8 mouse cellular contexts compared by ENCODE assay signal in the genomic region with DNA sequence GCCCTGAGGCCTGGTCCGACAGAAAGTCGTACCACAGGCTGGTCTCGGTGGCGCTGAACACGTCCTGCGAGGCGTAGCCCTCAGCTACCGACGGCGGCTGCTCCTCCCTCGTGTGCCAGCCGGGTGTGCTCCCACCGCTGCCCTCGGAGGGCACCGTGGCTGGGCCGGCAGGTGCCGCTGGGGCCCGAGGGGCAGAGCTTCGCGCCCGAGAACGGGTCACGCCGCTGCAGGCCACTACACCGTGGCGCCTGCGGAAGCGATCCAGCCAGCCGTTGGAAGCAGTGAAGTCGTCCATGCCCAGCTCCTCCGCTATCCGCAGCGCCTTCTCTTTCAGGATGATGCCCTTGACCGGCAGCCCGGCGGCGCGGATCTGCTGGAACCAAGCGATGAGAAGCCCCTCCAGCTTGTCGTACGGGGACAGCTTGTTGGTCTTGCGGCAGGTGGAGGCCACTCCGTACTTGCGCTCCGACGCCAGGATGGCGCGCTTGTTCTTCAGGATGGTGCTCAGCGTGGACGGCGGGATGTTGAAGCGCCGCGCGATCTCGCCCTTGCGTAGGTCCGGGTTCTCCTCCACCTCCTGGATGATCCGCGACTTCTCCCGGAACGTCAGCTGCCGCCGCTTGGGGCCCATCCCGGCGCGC. TPM values are rescaled to one million over a fixed set of nuclear protein-coding genes. Genes with fewer than 3 reads are reported as not detected.
DNase-seq lines count a peak whose midpoint lies in the region; ATAC-seq and TF ChIP-seq lines count a peak whose summit lies in the region.

No protein-coding gene starts in this region.

- H3K4me2 ChIP-seq in forebrain, embryonic 12.5 days, result peak overlapping the region; percentile 99
- H3K4me2 ChIP-seq in lung, embryonic 15.5 days, result peak overlapping the region; percentile 91

- peak; percentile 25 for ATAC-seq in forebrain, embryonic 12.5 days (ENCODE audit: low FRiP score)
- ATAC-seq in lung, embryonic 15.5 days (ENCODE audit: borderline replicate concordance, extremely low read depth, low FRiP score, low TSS enrichment), result peak; percentile 21; the same call in 1 of the 2 replicates
- ATAC-seq in neutrophil, adult 5-6 weeks (ENCODE audit: extremely low read depth, insufficient number of reproducible peaks, low FRiP score, poor library complexity, severe bottlenecking), result peak; percentile 11; the same call in 1 of the 2 replicates

- H3K4me1 ChIP-seq in E14TG2a.4 (replicated peaks; ENCODE audit: low read depth, low read length), result peaks cover 59% of the 10 kb centered on the region
- peaks cover 26% of the 10 kb centered on the region for H3K4me1 ChIP-seq in brown adipose tissue, adult 24 weeks (ENCODE audit: control insufficient read depth, insufficient read depth, insufficient read length, low read length)
- peaks cover 44% of the 10 kb centered on the region for H3K4me1 ChIP-seq in forebrain, embryonic 12.5 days
- H3K4me1 ChIP-seq in lung, embryonic 15.5 days, result peaks cover 42% of the 10 kb centered on the region

- intact Hi-C loops in heart, postnatal 10 days (cut with DNase I), result loop anchor here (2.0 kb wide), 1 partner anchor 19 kb away; a partner anchor contains a TSS

- peak; percentile 71 to 74 for DNase-seq in heart, postnatal 10 days
- DNase-seq in kidney, postnatal 4 days, result peak; percentile 70 to 84
- peak; percentile 65 for DNase-seq in testis, postnatal 14 days (ENCODE audit: low spot score)

- WGBS in forebrain, embryonic 12.5 days, result under 1% methylated on average over 65 of the region's 67 CpGs
- WGBS in lung, embryonic 15.5 days, result under 1% methylated on average over 63 of the region's 67 CpGs

- peak overlapping the region; percentile 92 for H3K4me3 ChIP-seq in E14TG2a.4 (replicated peaks; ENCODE audit: low read length)
- H3K4me3 ChIP-seq in brown adipose tissue, adult 24 weeks (ENCODE audit: insufficient read depth, low read depth, low read length), result peak overlapping the region; percentile 86
- H3K4me3 ChIP-seq in forebrain, embryonic 12.5 days (replicated peaks), result peak overlapping the region; percentile 89
- peak overlapping the region; percentile 77 for H3K4me3 ChIP-seq in lung, embryonic 15.5 days

- H3K36me3 ChIP-seq in E14TG2a.4 (ENCODE audit: insufficient read depth, low read length), result peaks cover 33% of the 10 kb centered on the region
- H3K36me3 ChIP-seq in forebrain, embryonic 12.5 days (replicated peaks), result peaks cover 14% of the 10 kb centered on the region
- 0 out of 2 replicates have a peak, but pooled peaks cover 4% of the 10 kb centered on the region for H3K36me3 ChIP-seq in lung, embryonic 15.5 days

- H3K9me3 ChIP-seq in E14TG2a.4 (ENCODE audit: low read length), result no peaks in the 10 kb centered on the region
- 0 out of 2 replicates have a peak, but pooled peaks cover 2% of the 10 kb centered on the region for H3K9me3 ChIP-seq in forebrain, embryonic 12.5 days
- H3K9me3 ChIP-seq in lung, embryonic 15.5 days, result no peaks in the 10 kb centered on the region

- H3K27me3 ChIP-seq in E14TG2a.4 (ENCODE audit: insufficient read depth, low read length), result no peaks in the 10 kb centered on the region
- no peaks in the 10 kb centered on the region for H3K27me3 ChIP-seq in forebrain, embryonic 12.5 days
- H3K27me3 ChIP-seq in lung, embryonic 15.5 days, result no peaks in the 10 kb centered on the region

- H3K9ac ChIP-seq in forebrain, embryonic 12.5 days, result peak overlapping the region; percentile 97
- H3K9ac ChIP-seq in lung, embryonic 15.5 days, result peak overlapping the region; percentile 88

- no peak for TF ChIP-seq CTCF in E14TG2a.4 (conservative IDR thresholded peaks at IDR 0.05; ENCODE audit: low read length)

- peak overlapping the region; percentile 80 for H3K27ac ChIP-seq in brown adipose tissue, adult 24 weeks (replicated peaks; ENCODE audit: low read depth, low read length)
- peak overlapping the region; percentile 92 for H3K27ac ChIP-seq in forebrain, embryonic 12.5 days
- H3K27ac ChIP-seq in lung, embryonic 15.5 days, result peak overlapping the region; percentile 93

RNA-seq across cellular contexts. Expression of a gene that starts 0.5 kb away (rescaled TPM):
- polyA plus RNA-seq in brown adipose tissue, adult 24 weeks (2012; ENCODE audit: insufficient read depth, insufficient read length, missing spikeins), result 78.2 and 99.0 TPM in 2 replicates
- polyA plus RNA-seq in forebrain, embryonic 12.5 days (2016; fragmentation: Nextera tagmentation; extraction: Ambion mirVana), result 15.3 and 16.2 TPM in 2 replicates
- 10 to 100 TPM; 71.0 to 75.9 TPM for total RNA-seq in heart, postnatal 10 days (2021)
- 12.6 and 14.1 TPM in 2 replicates for polyA plus RNA-seq in lung, embryonic 15.5 days (2015; fragmentation: Nextera tagmentation; extraction: Ambion mirVana)
- 16.3 and 18.0 TPM in 2 replicates for total RNA-seq in neutrophil, adult 5-6 weeks (2017)

RNA-seq across cellular contexts. Expression of a gene that starts 7.4 kb away (rescaled TPM):
- polyA plus RNA-seq in brown adipose tissue, adult 24 weeks (2012; ENCODE audit: insufficient read depth, insufficient read length, missing spikeins), result 2.4 and 2.5 TPM in 2 replicates
- polyA plus RNA-seq in forebrain, embryonic 12.5 days (2016; fragmentation: Nextera tagmentation; extraction: Ambion mirVana), result 73.1 and 81.9 TPM in 2 replicates
- 10 to 100 TPM; 12.1 to 14.5 TPM for total RNA-seq in heart, postnatal 10 days (2021)
- 56.1 and 58.4 TPM in 2 replicates for polyA plus RNA-seq in lung, embryonic 15.5 days (2015; fragmentation: Nextera tagmentation; extraction: Ambion mirVana)
- 111 and 116 TPM in 2 replicates for total RNA-seq in neutrophil, adult 5-6 weeks (2017)

RNA-seq across cellular contexts. Expression of a gene that starts 7.7 kb away (rescaled TPM):
- polyA plus RNA-seq in brown adipose tissue, adult 24 weeks (2012; ENCODE audit: insufficient read depth, insufficient read length, missing spikeins), result 5.3 and 9.2 TPM in 2 replicates
- 10.2 and 12.1 TPM in 2 replicates for polyA plus RNA-seq in forebrain, embryonic 12.5 days (2016; fragmentation: Nextera tagmentation; extraction: Ambion mirVana)
- total RNA-seq in heart, postnatal 10 days (2021), result 1 to 10 TPM; 6.2 to 7.1 TPM
- 5.0 and 5.8 TPM in 2 replicates for polyA plus RNA-seq in lung, embryonic 15.5 days (2015; fragmentation: Nextera tagmentation; extraction: Ambion mirVana)
- 2.0 and 2.2 TPM in 2 replicates for total RNA-seq in neutrophil, adult 5-6 weeks (2017)

RNA-seq across cellular contexts. Expression of a gene that starts 19.5 kb away (rescaled TPM):
- polyA plus RNA-seq in brown adipose tissue, adult 24 weeks (2012; ENCODE audit: insufficient read depth, insufficient read length, missing spikeins), result 426 and 428 TPM in 2 replicates
- polyA plus RNA-seq in forebrain, embryonic 12.5 days (2016; fragmentation: Nextera tagmentation; extraction: Ambion mirVana), result 104 TPM in 2 replicates
- total RNA-seq in heart, postnatal 10 days (2021), result 10 to 100 TPM; 17.9 to 21.2 TPM
- polyA plus RNA-seq in lung, embryonic 15.5 days (2015; fragmentation: Nextera tagmentation; extraction: Ambion mirVana), result 60.4 and 61.5 TPM in 2 replicates
- total RNA-seq in neutrophil, adult 5-6 weeks (2017), result 10.1 and 11.3 TPM in 2 replicates

RNA-seq across cellular contexts. Expression of a gene that starts 27.5 kb away (rescaled TPM):
- polyA plus RNA-seq in brown adipose tissue, adult 24 weeks (2012; ENCODE audit: insufficient read depth, insufficient read length, missing spikeins), result 15.9 and 26.0 TPM in 2 replicates
- 29.1 and 30.0 TPM in 2 replicates for polyA plus RNA-seq in forebrain, embryonic 12.5 days (2016; fragmentation: Nextera tagmentation; extraction: Ambion mirVana)
- total RNA-seq in heart, postnatal 10 days (2021), result 10 to 100 TPM; 39.4 to 44.0 TPM
- polyA plus RNA-seq in lung, embryonic 15.5 days (2015; fragmentation: Nextera tagmentation; extraction: Ambion mirVana), result 22.6 and 27.0 TPM in 2 replicates
- 7.7 and 13.3 TPM in 2 replicates for total RNA-seq in neutrophil, adult 5-6 weeks (2017)

Comparison
In these comparisons a context has a peak if more than half of its experiments do, and no peak if none do; other contexts are left out.
1. Peak in every context shown above with its lines: DNase-seq, ATAC-seq, H3K4me3 ChIP-seq and H3K27ac ChIP-seq.
2. RNA of a gene that starts 7.4 kb away (polyA plus RNA-seq): 73.1 to 81.9 TPM in forebrain, embryonic 12.5 days and 56.1 to 58.4 TPM in lung, embryonic 15.5 days; 2.4 to 2.5 TPM in brown adipose tissue, adult 24 weeks; every median in the first group is over 10 times any median in the second.